Mouse (Mus musculus) layer of hippocampus, adult 2 months (tissue): ENCODE measurements around the gene Cldn7. TPM values are rescaled to one million over a fixed set of nuclear protein-coding genes. Genes with fewer than 3 reads are reported as not detected.
"Not testable (repeated sequence)": the region's sequence is repeated elsewhere in the genome, so short reads cannot be mapped to it uniquely, and the experiment has no call there.

Experiments
- DNase-seq, 2 experiments: peaks; one replicate each; pipeline ENCODE4 v3.0.0; 2022; ENCODE audit warnings: low spot score in 2 of 2
- H3K27ac ChIP-seq: fragments of 200-600 bp; 2 replicates; pipeline ENCODE4 v1.8.1; 2022
- H3K4me3 ChIP-seq: fragments of 200-600 bp; 2 replicates; pipeline ENCODE4 v1.8.1; 2022; ENCODE audit warnings: mild to moderate bottlenecking
- CTCF ChIP-seq: fragments of 200-600 bp; conservative IDR thresholded peaks from 2 replicates; pipeline ENCODE4 v1.8.1; 2022; ENCODE audit warnings: antibody characterized with exemption, mild to moderate bottlenecking, moderate library complexity
- total RNA-seq, 2 experiments: library from RNA; stranded (reverse); gene quantifications; 2 replicates each; pipeline ENCODE4 v1.2.3; 2021

Cldn7 gene
- total RNA-seq, 2 experiments from 2014 or later: not detected

DNA sequence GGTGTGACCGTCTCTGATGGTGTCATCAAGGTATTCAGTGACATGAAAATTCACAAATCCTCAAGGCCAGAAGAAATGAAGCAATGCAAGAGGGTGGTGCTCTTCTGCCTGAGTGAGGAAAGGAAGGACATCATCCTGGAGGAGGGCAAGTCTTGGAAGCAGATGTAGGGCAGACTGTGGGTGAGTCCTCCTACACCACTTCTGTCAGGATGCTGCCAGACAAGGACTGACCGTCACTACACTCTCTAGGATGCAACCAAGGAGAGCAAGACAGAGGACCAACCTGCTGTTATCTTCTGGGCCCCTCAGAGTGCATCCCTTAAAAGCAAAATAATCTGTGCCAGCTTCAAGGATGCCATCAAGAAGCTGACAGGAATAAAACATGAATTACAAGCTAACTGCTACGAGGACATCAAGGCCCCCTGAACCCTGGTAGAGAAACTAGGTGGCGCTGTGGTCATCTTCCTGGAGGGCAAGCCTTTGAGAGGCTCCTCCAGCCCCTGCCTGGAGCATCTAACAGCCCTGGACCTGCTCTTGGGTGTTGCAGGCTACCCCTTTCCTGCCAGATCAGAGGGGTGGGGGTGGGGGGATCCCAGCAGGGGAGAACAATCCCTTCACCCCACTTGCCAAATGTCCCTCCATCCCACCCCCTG, 13.6 kb upstream of the Cldn7 start:
- no peak for DNase-seq
- peak; percentile 43 for TF ChIP-seq CTCF
- no peak overlapping the region for H3K4me3 ChIP-seq
- H3K27ac ChIP-seq: no peak overlapping the region

DNA sequence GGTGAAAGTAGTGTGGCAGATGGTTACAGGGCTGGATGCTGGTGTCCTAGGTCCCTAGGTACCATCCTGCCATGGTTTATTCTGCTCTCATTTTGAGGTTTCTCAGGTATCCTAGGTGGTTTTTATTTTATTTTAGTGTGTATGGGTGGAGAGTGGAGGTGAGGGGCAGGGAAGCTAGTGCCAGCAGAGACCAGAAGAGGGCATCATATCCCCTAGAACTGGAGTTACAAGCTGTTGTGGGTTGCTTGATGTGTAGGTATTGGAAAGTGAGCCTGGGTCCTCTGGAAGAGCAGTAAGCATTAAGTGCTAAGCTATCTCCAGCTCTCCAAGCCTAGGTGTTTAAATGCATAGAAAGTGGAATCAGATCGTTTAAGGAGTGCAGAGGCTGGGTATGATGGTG, 12.3 kb upstream of the Cldn7 start:
- no peak; the same call in 1 of the 2 replicates for TF ChIP-seq CTCF
- Histone ChIP-seq H3K27ac (no peak overlapping the region), H3K4me3 (no peak overlapping the region)
- DNase-seq: no peak

DNA sequence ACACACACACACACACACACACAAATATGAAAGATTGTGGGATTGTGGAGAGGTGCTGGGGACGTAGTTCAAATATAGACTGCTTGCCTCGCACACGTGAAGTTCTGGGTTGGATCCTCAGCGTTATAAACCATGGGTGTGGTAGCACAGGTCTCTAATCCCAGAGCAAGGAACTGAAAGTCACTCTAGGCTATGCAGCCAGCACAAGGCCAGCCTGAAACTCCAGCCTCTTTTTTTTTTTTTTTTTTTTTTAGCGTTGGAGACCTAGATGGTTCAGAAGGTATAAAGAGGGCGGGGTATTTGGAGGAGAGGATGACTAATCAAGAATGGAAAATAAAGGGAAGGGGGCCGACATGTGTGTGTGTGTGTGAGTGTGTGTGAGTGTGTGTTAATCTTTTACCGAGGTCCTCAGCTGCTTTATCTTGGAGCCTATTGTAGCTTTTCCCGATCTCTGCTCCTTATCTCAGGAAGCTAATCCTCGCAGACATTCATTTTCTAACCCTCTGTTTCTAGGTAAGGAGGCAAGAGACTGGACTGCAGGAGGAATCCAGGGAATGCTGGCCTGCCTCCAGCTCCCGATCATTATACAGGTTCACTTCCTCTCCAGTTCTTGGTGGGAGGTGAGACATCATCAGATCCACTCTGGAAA, 11.2 kb upstream of the Cldn7 start:
- Histone ChIP-seq H3K4me3 (no peak overlapping the region), H3K27ac (no peak overlapping the region)
- TF ChIP-seq CTCF: no peak
- no peak for DNase-seq

DNA sequence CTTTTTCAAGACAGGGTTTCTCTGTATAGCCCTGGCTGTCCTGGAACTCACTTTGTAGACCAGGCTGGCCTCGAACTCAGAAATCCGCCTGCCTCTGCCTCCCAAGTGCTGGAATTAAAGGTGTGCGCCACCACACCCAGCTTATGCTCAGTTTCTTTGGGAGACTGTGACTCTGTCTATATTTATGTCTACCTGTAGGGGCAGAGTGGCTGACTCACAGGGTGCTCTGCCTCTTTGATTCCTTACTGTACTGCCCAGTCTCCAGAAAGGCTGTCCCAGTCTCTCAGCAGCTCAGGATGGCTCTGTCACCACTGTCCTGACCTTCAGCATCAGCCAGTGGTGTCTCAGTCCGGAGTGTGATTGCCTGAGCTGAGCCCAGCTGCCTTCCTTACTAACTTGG, 9.0 kb upstream of the Cldn7 start:
- not testable (repeated sequence) for DNase-seq, H3K4me3 ChIP-seq

DNA sequence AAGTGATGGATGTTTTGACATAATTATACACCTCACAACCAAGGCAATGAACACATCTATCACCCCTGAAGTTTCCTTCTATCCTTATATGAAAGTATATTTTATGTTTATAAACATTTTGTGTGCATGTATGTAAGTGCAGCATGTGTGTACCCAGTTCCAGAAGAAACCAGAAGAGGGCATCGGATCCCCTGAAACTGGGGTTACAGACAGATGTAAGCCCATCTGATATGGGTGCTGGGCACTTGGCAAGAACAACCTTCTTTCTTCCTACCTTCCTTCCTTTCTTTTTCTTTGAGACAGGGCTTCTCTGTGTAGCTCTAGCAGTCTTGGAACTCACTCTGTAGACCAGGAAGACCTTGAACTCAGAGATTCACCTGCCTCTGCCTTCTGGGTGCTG, 8.4 kb upstream of the Cldn7 start:
- no peak overlapping the region for H3K27ac ChIP-seq
- TF ChIP-seq CTCF: peak; percentile 43
- no peak for DNase-seq
- no peak overlapping the region for H3K4me3 ChIP-seq

More for the DNA sequence above, 9.0 kb upstream of the Cldn7 start:
- not testable (repeated sequence) for H3K27ac ChIP-seq

- no peak overlapping the region for H3K4me3 ChIP-seq
- H3K27ac ChIP-seq: no peak overlapping the region
- no peak for DNase-seq
- peak; percentile 58 for TF ChIP-seq CTCF
Observed at GRCm38 (mm10) chr11:69960616-69961015, 4.0 kb upstream of the Cldn7 start.

DNA sequence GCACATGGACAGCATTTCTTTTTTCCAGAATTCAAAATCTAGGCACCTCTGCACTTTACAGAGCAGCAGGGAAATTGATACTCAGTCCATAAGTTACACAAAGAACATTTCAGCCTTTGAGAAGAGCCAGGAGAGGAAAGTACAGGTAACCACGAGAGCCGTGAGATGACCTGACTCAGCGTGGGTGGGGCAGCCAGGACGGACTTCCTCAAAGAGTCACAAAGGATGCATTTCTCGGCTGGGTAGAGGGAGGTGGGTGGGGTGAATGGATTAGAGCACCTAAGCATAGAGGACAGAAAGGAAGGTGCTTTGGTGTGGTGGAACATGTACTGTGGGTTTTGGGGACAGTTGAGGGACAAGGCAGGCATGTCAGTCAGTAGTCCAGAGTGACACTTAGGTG, 2.7 kb upstream of the Cldn7 start:
- DNase-seq: no peak
- no peak for TF ChIP-seq CTCF

DNA sequence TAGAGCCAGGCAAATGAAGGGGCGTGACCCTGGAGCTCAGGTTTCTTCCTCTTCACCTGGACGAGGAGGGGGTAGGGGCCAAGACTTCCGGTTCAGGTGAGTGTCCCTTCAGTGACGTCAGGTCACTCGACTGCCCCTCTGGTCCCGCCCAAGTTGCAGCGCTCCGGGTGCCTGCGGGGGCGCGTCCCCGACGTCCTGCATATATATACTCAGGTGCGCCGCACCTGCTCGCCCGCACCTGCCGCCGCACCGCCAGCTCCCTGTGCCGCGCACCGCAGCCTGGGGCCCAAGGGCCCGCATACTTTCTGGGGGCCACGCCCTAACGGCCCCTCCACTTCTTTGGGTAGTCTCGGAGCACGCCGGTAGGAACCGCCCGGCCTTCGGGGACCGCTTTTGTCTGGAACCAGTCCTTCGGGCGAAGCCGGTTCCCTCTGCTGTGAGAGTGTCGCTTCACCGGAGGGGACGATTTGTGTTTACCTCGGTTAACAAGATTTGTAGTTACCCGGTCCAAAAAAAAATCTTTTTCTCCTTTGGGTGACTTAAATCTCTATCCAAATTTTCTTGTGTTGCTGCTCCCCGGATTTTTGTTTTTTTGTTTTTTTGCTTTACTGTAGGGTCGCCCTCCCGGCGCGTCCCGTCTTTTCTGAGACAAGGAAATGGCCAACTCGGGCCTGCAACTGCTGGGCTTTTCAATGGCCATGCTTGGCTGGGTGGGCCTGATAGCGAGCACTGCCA, 859 bp downstream of the Cldn7 start:
- no peak overlapping the region for H3K27ac ChIP-seq
- H3K4me3 ChIP-seq: no peak overlapping the region
- TF ChIP-seq CTCF: no peak
- DNase-seq: no peak

More for the DNA sequence above, 2.7 kb upstream of the Cldn7 start:
- Histone ChIP-seq H3K4me3 (no peak overlapping the region), H3K27ac (no peak overlapping the region)

DNA sequence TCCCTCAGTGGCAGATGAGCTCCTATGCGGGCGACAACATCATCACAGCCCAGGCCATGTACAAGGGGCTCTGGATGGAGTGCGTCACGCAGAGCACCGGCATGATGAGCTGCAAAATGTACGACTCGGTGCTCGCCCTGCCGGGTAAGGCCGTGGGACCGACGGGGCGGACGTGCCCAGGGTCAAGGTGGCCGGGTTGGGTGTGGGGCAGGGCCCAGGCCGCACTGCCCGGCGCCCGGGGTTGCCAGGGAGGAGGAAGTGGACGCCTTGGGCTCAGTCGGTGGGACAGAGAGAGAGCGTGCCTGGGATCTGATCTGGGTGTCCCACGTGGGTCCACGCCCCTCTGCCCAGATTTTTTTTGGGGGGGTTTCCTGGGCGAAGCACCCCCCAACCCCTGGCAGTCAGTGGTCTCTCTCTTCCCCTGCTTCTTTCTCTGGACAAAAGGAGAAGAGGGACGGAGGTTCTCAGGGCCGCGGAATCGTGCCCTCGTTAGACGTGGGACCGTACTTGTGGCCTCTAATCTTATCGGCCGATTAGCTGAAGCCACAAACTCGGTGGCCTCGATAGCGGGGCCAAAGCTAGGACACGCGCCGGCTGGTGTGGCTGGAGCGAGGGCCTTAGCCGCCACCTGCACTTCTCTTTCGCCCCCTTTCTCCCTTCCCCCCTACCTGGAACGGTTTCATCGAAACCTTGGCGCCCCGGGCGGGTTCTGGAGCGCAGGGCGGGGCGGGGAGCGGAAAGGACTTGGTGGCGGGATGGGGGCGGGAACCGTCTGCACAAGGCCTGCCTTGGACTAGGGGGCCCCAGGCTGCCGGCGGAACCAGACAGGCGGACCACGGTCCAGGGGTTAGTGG, 1.7 kb downstream of the Cldn7 start:
- peak overlapping the region; percentile 7; the same call in 1 of the 2 replicates for H3K4me3 ChIP-seq
- no peak for TF ChIP-seq CTCF
- no peak overlapping the region for H3K27ac ChIP-seq
- DNase-seq: no peak

GRCm38 (mm10) chr11:69966860-69967517, 2.4 kb downstream of the Cldn7 start:
- no peak for TF ChIP-seq CTCF
- no peak for DNase-seq
- no peak overlapping the region for H3K27ac ChIP-seq
- H3K4me3 ChIP-seq: peak overlapping the region; percentile 7; the same call in 1 of the 2 replicates

DNA sequence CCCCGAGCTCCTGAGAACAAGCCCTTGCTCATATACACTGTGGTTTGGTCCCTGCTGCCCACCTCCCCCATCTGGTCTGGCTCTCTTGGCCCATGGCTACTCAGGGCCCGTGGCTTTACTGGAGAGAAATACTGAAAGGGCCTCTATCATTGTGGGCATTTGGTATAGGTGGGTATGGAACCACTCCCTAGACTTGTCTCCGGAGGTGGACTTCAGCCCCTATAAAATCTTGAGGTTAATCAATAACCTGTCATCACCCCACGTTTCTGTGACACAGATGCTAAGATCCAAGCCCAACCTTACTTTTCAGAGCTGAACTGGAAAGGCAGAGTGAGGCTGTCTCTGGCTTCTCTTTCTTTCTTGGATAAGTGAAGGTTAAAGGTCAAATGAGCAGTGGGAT, 4.2 kb downstream of the Cldn7 start:
- TF ChIP-seq CTCF: no peak
- no peak for DNase-seq
- H3K4me3 ChIP-seq: no peak overlapping the region
- no peak overlapping the region for H3K27ac ChIP-seq

DNA sequence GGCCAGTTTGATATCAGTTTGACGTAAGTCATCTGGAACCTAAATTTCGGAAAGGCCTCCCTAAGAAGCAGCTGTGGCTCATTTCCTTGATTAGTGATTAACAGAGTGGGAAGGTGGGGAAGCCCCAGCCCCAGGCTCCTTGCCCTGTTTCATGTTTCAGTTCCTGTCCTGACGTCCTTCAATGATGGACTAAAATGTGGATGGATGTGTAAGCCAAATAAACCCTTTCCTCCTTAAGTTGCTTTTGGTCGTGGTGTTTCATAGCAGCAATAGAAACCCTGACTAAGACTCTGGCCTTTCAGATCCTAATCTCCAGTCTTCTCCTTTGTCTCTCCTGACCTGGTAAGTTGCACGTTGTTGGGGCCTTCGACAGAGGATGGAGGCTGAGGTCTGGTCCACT, 5.6 kb downstream of the Cldn7 start:
- no peak for DNase-seq
- Histone ChIP-seq H3K27ac (no peak overlapping the region), H3K4me3 (no peak overlapping the region)
- no peak for TF ChIP-seq CTCF
